In the genomic region with DNA sequence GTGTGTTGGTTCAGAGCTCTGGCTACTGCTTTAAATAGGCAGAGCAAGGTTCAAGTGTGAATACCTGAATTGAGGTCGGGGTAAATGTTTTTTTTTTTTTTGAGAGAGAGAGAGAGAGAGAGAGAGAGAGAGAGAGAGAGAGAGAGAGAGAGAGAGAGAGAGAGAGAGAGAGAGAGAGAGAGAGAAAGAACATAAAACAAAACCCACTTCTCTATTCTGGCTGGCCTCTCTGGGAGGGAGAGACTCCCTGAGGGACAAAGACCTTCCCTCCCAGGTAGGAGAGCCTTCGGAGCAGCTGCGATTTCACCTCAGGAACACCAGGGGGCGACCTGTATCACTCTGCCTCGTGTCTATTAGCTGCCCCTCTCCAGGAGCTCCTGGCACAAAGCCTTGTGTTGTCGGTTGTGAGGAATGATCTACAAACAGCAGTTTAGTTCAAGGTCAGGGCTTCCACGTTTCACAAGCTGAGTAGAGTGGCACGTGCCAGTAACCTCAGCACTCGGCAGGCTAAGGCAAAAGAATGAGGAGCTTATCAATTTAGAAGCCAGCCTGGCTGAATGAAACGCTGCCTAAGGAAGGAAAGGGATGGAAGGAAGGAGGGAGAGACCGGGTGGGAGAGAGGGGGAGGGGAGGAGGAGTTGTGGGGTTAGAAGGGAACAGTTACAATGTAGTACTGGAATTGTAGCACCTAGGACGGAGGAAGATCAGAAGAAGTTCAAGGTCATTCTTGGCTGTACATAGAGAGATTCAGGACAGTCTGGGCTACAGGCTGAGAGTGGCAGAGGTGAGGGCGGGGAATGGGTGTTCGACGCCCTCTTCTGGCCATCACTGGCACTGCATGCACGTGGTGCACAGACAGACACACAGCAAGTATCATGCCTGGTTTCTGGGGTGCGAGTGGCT, we compare ENCODE assay signal across 1 mouse cellular context.
TF ChIP-seq lines count a peak whose summit lies in the region.

No protein-coding gene starts in this region.

TF ChIP-seq in CH12.LX, 34 proteins besides CTCF, POLR2A, EP300 and RAD21:
- TF ChIP-seq ZNF384 (IDR thresholded peaks at IDR 0.05; ENCODE audit: low read depth, low read length) (no peak), NRF1 (IDR thresholded peaks at IDR 0.05; ENCODE audit: low read depth, low read length) (no peak), USF1 (IDR thresholded peaks at IDR 0.05; ENCODE audit: low read depth, low read length) (no peak), SMC3 (IDR thresholded peaks at IDR 0.05; ENCODE audit: low read depth, low read length) (peak; percentile 48), NELFE (IDR thresholded peaks at IDR 0.05; ENCODE audit: low read depth, low read length) (0 out of 2 replicates have a peak, but pooled peaks have one; percentile 25), TBP (conservative IDR thresholded peaks at IDR 0.05; ENCODE audit: low read depth, low read length) (no peak), ZC3H11A (IDR thresholded peaks at IDR 0.05; ENCODE audit: low read depth, low read length) (no peak), UBTF (IDR thresholded peaks at IDR 0.05; ENCODE audit: low read depth, low read length) (no peak), MYC (IDR thresholded peaks at IDR 0.05; ENCODE audit: low read depth, low read length) (peak; percentile 72), ZKSCAN1 (IDR thresholded peaks at IDR 0.05; ENCODE audit: borderline replicate concordance, low read depth, low read length) (no peak), IRF4 (IDR thresholded peaks at IDR 0.05; ENCODE audit: low read depth, low read length) (no peak), HCFC1 (IDR thresholded peaks at IDR 0.05; ENCODE audit: low read depth, low read length) (no peak), PAX5 (IDR thresholded peaks at IDR 0.05; ENCODE audit: low read length) (no peak), BHLHE40 (IDR thresholded peaks at IDR 0.05; ENCODE audit: low read depth, low read length) (peak; percentile 80), MAX (IDR thresholded peaks at IDR 0.05; ENCODE audit: low read length) (peak; percentile 60), CHD1 (IDR thresholded peaks at IDR 0.05; ENCODE audit: low read depth, low read length) (no peak), ELF1 (IDR thresholded peaks at IDR 0.05; ENCODE audit: low read depth, low read length) (no peak), E2F4 (IDR thresholded peaks at IDR 0.05; ENCODE audit: insufficient replicate concordance, low read depth, low read length) (no peak), ZMIZ1 (IDR thresholded peaks at IDR 0.05; ENCODE audit: low read depth, low read length) (no peak), JUND (conservative IDR thresholded peaks at IDR 0.05; ENCODE audit: low read depth, low read length) (no peak), GABPA (IDR thresholded peaks at IDR 0.05; ENCODE audit: insufficient replicate concordance, low read depth, low read length) (no peak)
